Mouse (Mus musculus) left cerebral cortex, adult 6 months (tissue): Measurements from ENCODE around the gene Tas2r123. TPM values are rescaled to one million over a fixed set of nuclear protein-coding genes. Genes with fewer than 3 reads are reported as not detected.

Source experiments
- long read RNA-seq, 2 experiments: library from polyadenylated mRNA; unstranded; transcript quantifications; one replicate each; pipeline ENCODE4 v2.0.0; 2019 to 2020
- polyA plus RNA-seq: library from polyadenylated mRNA; unstranded; fragments of <200 nt; fragmentation: Nextera tagmentation; gene quantifications from 2 replicates; pipeline ENCODE4 v1.2.3, GENCODE M21; 2021

Tas2r123 gene
- polyA plus RNA-seq, result not detected in 2 replicates
- long read RNA-seq, experiment 1, result 0 reads
- long read RNA-seq, experiment 2, result 0 reads

DNA sequence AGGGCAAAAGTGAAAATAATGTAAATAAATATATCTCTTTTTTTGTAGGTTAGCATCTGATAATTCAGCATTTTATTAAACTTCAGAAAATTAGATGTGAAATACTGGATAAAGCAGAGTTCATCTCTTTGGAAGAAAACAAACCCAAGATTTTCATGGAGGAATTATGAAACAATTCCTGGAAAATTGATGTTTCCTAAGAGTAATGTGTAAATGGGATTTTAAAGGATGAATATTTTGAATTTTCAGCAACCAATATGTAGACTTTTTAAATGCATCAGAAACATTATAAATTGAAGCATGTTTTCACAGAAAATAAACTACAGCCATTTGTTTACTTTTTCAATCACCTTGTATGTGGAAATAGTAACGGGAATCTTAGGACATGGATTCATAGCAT lies at the start of gene Tas2r123:
TSS of gene Tas2r123 (plus strand) at position 301 of the 400 bp plus-strand sequence.

GRCm38 (mm10) chr6:132802518-132802917 lies 44.4 kb upstream of the Tas2r123 start, which contains the start of gene Tas2r117:
Gene Tas2r117, plus strand, starts transcription at chr6:132802818.

DNA sequence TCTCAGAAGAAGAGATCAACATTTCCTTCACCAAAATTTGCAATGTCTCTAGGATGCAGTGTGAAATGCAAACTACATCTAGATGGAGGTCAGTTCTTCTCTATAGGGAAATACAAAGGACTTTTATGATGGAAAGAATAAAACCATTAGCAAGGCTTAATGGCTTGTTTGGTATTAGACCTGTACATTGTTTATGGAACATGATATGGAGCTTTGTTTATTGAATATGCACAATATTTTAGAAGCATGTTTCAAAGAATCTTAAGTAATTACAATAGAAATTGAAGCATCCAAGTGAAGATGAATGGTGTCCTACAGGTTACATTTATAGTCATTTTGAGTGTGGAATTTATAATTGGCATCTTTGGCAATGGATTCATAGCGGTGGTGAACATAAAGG lies 8.2 kb downstream of the Tas2r123 start, which contains the start of gene Tas2r116:
TSS of gene Tas2r116 (plus strand) at position 301 of the 400 bp plus-strand sequence.

GRCm38 (mm10) chr6:132867708-132868107 lies 20.8 kb downstream of the Tas2r123 start, which contains the start of gene Tas2r110:
Gene Tas2r110, plus strand, starts transcription at chr6:132868008.

DNA sequence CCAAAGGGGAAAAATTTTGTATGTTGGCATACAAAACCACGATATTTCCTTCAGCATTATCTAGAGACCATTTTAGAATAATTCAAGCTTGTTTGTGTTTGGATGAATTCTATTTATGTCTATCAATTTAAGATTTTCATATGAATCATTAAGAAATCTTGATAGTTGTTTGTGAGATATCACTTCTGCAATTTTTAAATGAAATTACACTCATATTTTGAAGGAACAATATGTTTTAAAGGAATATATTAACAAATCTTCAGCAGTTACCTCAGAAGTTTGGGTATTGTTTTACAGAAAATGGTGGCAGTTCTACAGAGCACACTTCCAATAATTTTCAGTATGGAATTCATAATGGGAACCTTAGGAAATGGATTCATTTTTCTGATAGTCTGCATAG lies 45.8 kb downstream of the Tas2r123 start, which contains the start of gene Tas2r113:
TSS of gene Tas2r113 (plus strand) at position 301 of the 400 bp plus-strand sequence.

Other genes starting within 250 kb of the Tas2r123 start
- not detected in 2 replicates for gene A630073D07Rik, start 195.6 kb upstream of the Tas2r123 start, polyA plus RNA-seq
- not detected in 2 replicates for gene Tas2r120, start 190.2 kb upstream of the Tas2r123 start, polyA plus RNA-seq
- not detected in 2 replicates for gene Tas2r121, start 146.1 kb upstream of the Tas2r123 start, polyA plus RNA-seq
- gene Tas2r122, start 135.2 kb upstream of the Tas2r123 start, polyA plus RNA-seq, result not detected in 2 replicates
- gene Tas2r115, start 109.1 kb upstream of the Tas2r123 start, polyA plus RNA-seq, result not detected in 2 replicates
- gene Tas2r124, start 92.4 kb upstream of the Tas2r123 start, polyA plus RNA-seq, result not detected in 2 replicates
- not detected in 2 replicates for gene Tas2r102, start 85.0 kb upstream of the Tas2r123 start, polyA plus RNA-seq
- not detected in 2 replicates for gene Tas2r136, start 69.0 kb upstream of the Tas2r123 start, polyA plus RNA-seq
- not detected in 2 replicates for gene Tas2r117, start 44.3 kb upstream of the Tas2r123 start, polyA plus RNA-seq
- gene Tas2r116, start 8.3 kb downstream of the Tas2r123 start, polyA plus RNA-seq, result not detected in 2 replicates
- not detected in 2 replicates for gene Tas2r110, start 20.9 kb downstream of the Tas2r123 start, polyA plus RNA-seq
- not detected in 2 replicates for gene Tas2r113, start 45.9 kb downstream of the Tas2r123 start, polyA plus RNA-seq
- not detected in 2 replicates for gene Tas2r125, start 62.5 kb downstream of the Tas2r123 start, polyA plus RNA-seq
- not detected in 2 replicates for gene Tas2r129, start 104.0 kb downstream of the Tas2r123 start, polyA plus RNA-seq
- gene Tas2r131, start 110.8 kb downstream of the Tas2r123 start, polyA plus RNA-seq, result not detected in 2 replicates
- not detected in 2 replicates for gene Tas2r109, start 133.8 kb downstream of the Tas2r123 start, polyA plus RNA-seq
- gene Tas2r103, start 190.0 kb downstream of the Tas2r123 start, polyA plus RNA-seq, result not detected in 2 replicates
- gene Tas2r140, start 208.7 kb downstream of the Tas2r123 start, polyA plus RNA-seq, result not detected in 2 replicates